Mouse (Mus musculus): ENCODE data around the gene Grtp1. TPM values are rescaled to one million over a fixed set of nuclear protein-coding genes. Genes with fewer than 3 reads are reported as not detected.

Gene Grtp1
- polyA plus RNA-seq, 1 experiment from 2014 or later, result 13.6 TPM

DNA sequence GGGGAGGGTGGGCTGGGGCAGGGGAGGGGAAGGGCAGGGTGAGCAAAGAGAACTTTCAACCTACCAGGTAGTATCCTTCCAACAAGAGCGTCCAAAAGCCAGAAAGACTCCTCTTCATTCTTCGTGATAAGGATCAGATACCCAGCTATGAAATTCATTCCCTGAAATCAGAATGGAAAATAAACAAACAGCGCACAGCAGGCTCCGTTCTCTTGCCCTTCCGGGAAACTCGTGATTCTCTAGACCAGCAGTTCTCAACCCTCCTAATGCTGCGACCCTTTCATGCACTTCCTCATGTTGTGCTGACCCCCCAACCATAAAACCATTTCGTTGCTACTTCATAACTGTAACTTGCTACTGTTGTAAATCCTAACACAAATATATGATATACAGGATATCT, 13.6 kb downstream of the Grtp1 start:
- Histone ChIP-seq H3K4me1 (ENCODE audit: control insufficient read depth, insufficient read depth, low read length) (no peaks in the 10 kb centered on the region), H3K4me2 (ENCODE audit: low read depth, low read length) (no peak overlapping the region), H3K4me3 (ENCODE audit: low read depth, low read length) (no peak overlapping the region), H3K27me3 (replicated peaks; ENCODE audit: control insufficient read depth, insufficient read depth, low read length) (no peaks in the 10 kb centered on the region), H3K36me3 (ENCODE audit: control insufficient read depth, insufficient read depth, low read length) (peaks cover 4% of the 10 kb centered on the region; the same call in 1 of the 2 replicates), H3K9me3 (ENCODE audit: control insufficient read depth, low read length) (no peaks in the 10 kb centered on the region), H3K9ac (ENCODE audit: low read depth, low read length) (no peak overlapping the region), H3K27ac (replicated peaks; ENCODE audit: low read depth, low read length) (no peak overlapping the region)
- ATAC-seq (ENCODE audit: low read depth) (no peak), DNase-seq (ENCODE audit: low spot score) (no peak)
- WGBS, result 84% methylated on average over 8 of the region's 8 CpGs

DNA sequence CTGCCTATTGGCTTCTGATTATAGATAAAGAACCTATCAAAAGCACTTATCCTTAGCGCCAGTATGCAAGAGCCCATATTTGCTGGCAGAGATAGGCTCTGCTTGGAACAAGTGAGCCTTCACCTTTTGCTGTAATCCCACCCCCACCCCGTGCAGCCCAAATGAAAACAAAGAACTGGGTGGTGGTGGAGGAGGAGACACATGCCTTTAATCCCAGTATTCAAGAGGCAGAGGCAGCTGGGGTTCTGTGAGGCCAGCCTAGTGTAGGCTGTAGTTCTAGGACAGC, 18.8 kb downstream of the Grtp1 start:
- H3K9ac ChIP-seq (ENCODE audit: low read depth, low read length), result no peak overlapping the region
- no peaks in the 10 kb centered on the region for H3K4me1 ChIP-seq (ENCODE audit: control insufficient read depth, insufficient read depth, low read length)
- no peak for ATAC-seq (ENCODE audit: low read depth)
- peaks cover 7% of the 10 kb centered on the region for H3K36me3 ChIP-seq (ENCODE audit: control insufficient read depth, insufficient read depth, low read length)
- DNase-seq (ENCODE audit: low spot score), result no peak
- H3K4me3 ChIP-seq (ENCODE audit: low read depth, low read length), result no peak overlapping the region
- no peak overlapping the region for H3K27ac ChIP-seq (replicated peaks; ENCODE audit: low read depth, low read length)
- H3K4me2 ChIP-seq (ENCODE audit: low read depth, low read length), result no peak overlapping the region
- H3K27me3 ChIP-seq (replicated peaks; ENCODE audit: control insufficient read depth, insufficient read depth, low read length), result no peaks in the 10 kb centered on the region
- no peaks in the 10 kb centered on the region for H3K9me3 ChIP-seq (ENCODE audit: control insufficient read depth, low read length)
- 54% methylated on average over 2 of the region's 2 CpGs for WGBS

DNA sequence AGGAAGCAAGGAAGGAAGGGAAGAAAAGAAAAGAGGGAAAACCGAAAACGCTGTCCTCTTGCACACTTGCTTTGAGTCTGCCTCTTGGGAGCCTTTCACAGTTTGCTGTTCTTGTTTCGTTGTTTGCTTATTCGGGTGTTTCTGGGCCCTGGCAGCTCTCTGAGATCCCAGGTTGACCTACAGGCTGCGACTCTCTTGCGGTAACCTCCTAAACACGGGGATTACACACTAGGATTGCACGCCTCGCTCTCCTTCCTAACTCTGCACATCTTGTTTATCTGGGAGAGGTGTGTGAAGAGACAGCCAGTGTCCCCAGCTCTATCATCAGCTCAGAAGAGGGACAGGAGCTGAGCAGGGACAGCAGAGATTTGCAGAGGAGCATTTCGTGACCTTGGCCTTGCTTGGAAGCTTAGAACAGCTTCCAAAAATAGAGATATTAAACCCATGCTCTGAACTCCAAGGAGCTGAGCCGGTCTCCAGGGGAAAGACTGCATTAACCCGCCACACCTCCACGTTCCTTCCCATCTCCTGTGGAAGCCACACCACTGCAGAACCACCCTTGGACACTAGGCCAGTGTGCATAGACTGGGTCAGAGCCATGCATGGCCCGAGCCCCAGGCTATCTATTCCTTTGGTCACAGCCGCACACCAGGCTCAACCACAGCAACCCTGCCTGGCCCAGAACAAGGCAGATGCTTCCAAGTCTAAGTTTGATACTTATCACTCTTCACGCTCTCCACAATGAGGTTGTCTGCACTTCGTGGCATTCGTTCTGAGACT, 19.3 kb downstream of the Grtp1 start:
- H3K27ac ChIP-seq (replicated peaks; ENCODE audit: low read depth, low read length), result no peak overlapping the region
- DNase-seq (ENCODE audit: low spot score) (no peak), ATAC-seq (ENCODE audit: low read depth) (no peak)
- no peak overlapping the region for H3K4me2 ChIP-seq (ENCODE audit: low read depth, low read length)
- H3K4me1 ChIP-seq (ENCODE audit: control insufficient read depth, insufficient read depth, low read length), result no peaks in the 10 kb centered on the region
- WGBS, result 80% methylated on average over 18 of the region's 18 CpGs
- H3K9me3 ChIP-seq (ENCODE audit: control insufficient read depth, low read length), result no peaks in the 10 kb centered on the region
- no peak overlapping the region for H3K4me3 ChIP-seq (ENCODE audit: low read depth, low read length)
- peaks cover 13% of the 10 kb centered on the region for H3K36me3 ChIP-seq (ENCODE audit: control insufficient read depth, insufficient read depth, low read length)
- no peaks in the 10 kb centered on the region for H3K27me3 ChIP-seq (replicated peaks; ENCODE audit: control insufficient read depth, insufficient read depth, low read length)
- no peak overlapping the region for H3K9ac ChIP-seq (ENCODE audit: low read depth, low read length)

DNA sequence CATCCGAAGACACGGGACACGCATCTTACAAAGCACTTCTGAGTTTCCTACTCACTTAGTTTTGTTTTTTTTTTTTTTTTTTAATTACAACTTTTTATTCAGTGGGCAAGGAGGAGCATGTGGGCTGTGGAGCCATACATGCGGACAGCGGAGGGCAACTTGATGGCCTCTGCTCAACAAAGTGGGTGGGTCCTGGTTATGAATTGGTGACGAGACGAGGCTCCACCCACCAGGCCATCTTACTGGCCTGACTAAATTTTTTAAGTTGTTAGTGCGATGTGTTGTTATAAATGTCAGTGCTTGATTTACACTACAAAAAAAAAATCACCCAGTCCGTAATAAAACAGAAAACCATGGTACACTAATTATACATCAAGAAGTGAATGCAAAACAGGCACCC, 20.0 kb downstream of the Grtp1 start:
- no peak overlapping the region for H3K27ac ChIP-seq (replicated peaks; ENCODE audit: low read depth, low read length)
- WGBS, result 76% methylated on average over 9 of the region's 9 CpGs
- H3K9me3 ChIP-seq (ENCODE audit: control insufficient read depth, low read length), result no peaks in the 10 kb centered on the region
- H3K36me3 ChIP-seq (ENCODE audit: control insufficient read depth, insufficient read depth, low read length), result peaks cover 20% of the 10 kb centered on the region
- DNase-seq (ENCODE audit: low spot score) (no peak), ATAC-seq (ENCODE audit: low read depth) (no peak)
- H3K4me3 ChIP-seq (ENCODE audit: low read depth, low read length), result no peak overlapping the region
- H3K9ac ChIP-seq (ENCODE audit: low read depth, low read length), result no peak overlapping the region
- no peak overlapping the region for H3K4me2 ChIP-seq (ENCODE audit: low read depth, low read length)
- H3K4me1 ChIP-seq (ENCODE audit: control insufficient read depth, insufficient read depth, low read length), result no peaks in the 10 kb centered on the region
- no peaks in the 10 kb centered on the region for H3K27me3 ChIP-seq (replicated peaks; ENCODE audit: control insufficient read depth, insufficient read depth, low read length)

DNA sequence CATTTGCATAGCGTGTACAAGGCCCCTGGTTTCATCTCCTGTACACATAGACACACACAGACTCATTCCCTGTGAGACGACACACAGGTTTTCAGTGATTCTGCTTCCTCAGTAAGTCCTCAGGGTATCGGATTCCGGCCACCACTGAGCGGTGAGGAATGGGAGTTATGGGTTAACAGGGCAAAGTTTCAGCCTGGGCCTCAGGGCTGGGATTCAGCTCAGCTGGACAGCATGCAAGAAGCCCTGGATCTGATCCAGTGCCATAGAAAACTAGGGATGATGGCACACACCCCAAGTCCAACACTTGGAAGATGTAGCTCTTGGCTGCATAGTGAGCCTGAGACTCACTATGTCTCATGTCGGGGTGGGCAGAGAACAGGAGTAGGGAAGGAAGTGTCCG, 20.5 kb downstream of the Grtp1 start:
- WGBS, result 66% methylated on average over 7 of the region's 7 CpGs
- no peak overlapping the region for H3K4me2 ChIP-seq (ENCODE audit: low read depth, low read length)
- H3K27ac ChIP-seq (replicated peaks; ENCODE audit: low read depth, low read length), result no peak overlapping the region
- DNase-seq (ENCODE audit: low spot score) (no peak), ATAC-seq (ENCODE audit: low read depth) (no peak; the same call in 1 of the 2 replicates)
- no peaks in the 10 kb centered on the region for H3K4me1 ChIP-seq (ENCODE audit: control insufficient read depth, insufficient read depth, low read length)
- H3K36me3 ChIP-seq (ENCODE audit: control insufficient read depth, insufficient read depth, low read length), result peaks cover 24% of the 10 kb centered on the region
- H3K9me3 ChIP-seq (ENCODE audit: control insufficient read depth, low read length), result no peaks in the 10 kb centered on the region
- H3K4me3 ChIP-seq (ENCODE audit: low read depth, low read length), result no peak overlapping the region
- H3K9ac ChIP-seq (ENCODE audit: low read depth, low read length), result no peak overlapping the region
- no peaks in the 10 kb centered on the region for H3K27me3 ChIP-seq (replicated peaks; ENCODE audit: control insufficient read depth, insufficient read depth, low read length)

DNA sequence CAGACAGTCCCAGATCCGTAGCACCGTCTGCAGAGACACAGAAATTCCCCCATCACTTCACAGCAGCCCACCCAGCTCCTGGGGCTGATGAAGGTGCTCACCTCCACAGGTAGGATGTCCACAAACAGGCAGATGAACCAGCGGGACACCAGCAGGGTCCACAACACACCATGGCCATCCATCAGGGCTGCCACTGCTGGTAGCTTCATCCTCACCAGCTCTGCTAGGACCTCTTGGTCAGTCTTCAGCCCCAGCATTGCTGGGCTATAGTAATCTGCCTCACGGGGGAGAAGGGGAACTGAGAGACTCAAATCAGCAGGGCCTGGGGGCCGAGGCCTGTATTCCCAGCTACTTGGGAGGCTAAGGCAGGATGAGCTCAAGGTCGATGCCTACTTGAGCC, 20.9 kb downstream of the Grtp1 start:
- Histone ChIP-seq H3K27ac (replicated peaks; ENCODE audit: low read depth, low read length) (no peak overlapping the region), H3K4me2 (ENCODE audit: low read depth, low read length) (no peak overlapping the region), H3K4me3 (ENCODE audit: low read depth, low read length) (no peak overlapping the region), H3K9ac (ENCODE audit: low read depth, low read length) (no peak overlapping the region), H3K27me3 (replicated peaks; ENCODE audit: control insufficient read depth, insufficient read depth, low read length) (no peaks in the 10 kb centered on the region), H3K4me1 (ENCODE audit: control insufficient read depth, insufficient read depth, low read length) (no peaks in the 10 kb centered on the region), H3K9me3 (ENCODE audit: control insufficient read depth, low read length) (no peaks in the 10 kb centered on the region), H3K36me3 (ENCODE audit: control insufficient read depth, insufficient read depth, low read length) (peaks cover 26% of the 10 kb centered on the region)
- ATAC-seq (ENCODE audit: low read depth) (no peak), DNase-seq (ENCODE audit: low spot score) (no peak)
- WGBS, result 68% methylated on average over 6 of the region's 6 CpGs

DNA sequence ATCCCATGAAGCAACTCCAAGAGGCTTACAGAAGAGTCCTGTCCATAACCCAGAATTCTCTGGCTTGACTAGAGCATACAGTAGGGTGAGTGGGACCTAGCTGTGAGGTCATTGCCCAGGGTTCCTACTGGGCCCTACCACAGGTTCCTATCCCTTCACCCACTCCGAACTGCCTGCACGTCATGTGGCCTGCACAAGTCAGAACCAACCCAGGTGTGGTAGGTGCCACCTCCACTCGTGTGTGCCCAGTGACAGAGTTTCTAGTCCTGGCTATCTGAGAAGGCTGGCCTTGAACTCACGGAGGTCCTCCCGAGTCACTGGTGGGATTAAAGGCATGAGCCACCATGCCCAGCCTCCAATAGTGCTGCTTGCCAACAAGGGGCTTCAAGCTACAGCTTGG, 22.3 kb downstream of the Grtp1 start:
- Histone ChIP-seq H3K27ac (replicated peaks; ENCODE audit: low read depth, low read length) (no peak overlapping the region), H3K27me3 (replicated peaks; ENCODE audit: control insufficient read depth, insufficient read depth, low read length) (no peaks in the 10 kb centered on the region), H3K4me1 (ENCODE audit: control insufficient read depth, insufficient read depth, low read length) (no peaks in the 10 kb centered on the region), H3K4me2 (ENCODE audit: low read depth, low read length) (no peak overlapping the region), H3K36me3 (ENCODE audit: control insufficient read depth, insufficient read depth, low read length) (peaks cover 37% of the 10 kb centered on the region), H3K9ac (ENCODE audit: low read depth, low read length) (no peak overlapping the region), H3K9me3 (ENCODE audit: control insufficient read depth, low read length) (no peaks in the 10 kb centered on the region), H3K4me3 (ENCODE audit: low read depth, low read length) (no peak overlapping the region)
- DNase-seq (ENCODE audit: low spot score) (no peak), ATAC-seq (ENCODE audit: low read depth) (no peak)
- WGBS, result 98% methylated on average over 5 of the region's 5 CpGs

DNA sequence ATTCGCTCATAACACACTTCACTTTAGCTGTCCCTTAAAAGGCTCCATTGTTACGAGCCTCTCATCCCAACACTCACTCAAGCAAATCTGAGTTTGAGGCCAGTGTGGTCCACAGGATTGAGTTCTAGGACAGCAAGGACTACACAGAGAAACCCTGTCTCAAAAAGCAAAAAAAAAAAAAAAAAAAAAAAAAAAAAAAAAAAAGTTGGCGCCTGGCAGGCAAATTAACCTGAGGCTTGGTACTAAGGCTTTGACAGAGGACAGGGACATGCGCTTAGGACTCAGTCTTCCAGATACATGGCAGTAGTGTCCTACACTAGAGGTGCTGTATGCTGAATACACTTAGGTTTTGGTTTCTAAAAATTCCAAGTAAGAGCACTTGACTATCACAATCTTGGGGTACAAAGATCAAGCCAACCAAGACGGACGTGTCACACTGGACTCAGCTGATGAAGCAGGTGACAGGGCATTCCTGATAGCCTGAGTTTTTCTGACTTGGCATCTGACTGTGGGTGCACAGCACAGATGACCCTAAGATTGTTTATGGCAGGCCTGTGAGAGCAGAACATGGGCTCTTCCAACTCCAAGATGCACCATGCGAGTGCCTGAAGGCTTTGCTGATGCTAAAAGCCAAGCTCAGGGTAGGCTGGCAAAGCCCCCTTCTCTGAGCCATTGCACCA, 23.1 kb downstream of the Grtp1 start:
- no peak overlapping the region for H3K9ac ChIP-seq (ENCODE audit: low read depth, low read length)
- WGBS, result 87% methylated on average over 7 of the region's 7 CpGs

DNA sequence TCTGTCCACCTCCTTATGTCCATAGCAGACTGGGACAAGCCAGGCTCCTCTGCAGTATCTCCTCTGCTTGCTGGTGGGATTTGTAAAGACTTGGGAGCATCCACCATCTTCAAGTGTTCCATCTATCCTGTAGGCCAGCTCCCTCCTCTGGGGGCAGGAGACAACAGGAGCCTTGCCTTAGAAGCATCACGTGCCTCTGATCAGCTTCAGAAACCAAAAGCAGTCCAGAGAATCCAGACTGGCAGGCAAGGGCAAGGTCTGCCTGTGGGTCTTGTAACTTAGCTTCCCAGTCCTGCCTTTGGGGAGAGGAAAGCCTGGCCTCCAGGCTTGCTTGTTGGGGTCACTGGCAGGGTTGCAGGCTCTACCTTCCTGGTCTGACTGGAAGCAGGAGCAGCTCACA, 24.8 kb downstream of the Grtp1 start:
- no peaks in the 10 kb centered on the region for H3K9me3 ChIP-seq (ENCODE audit: control insufficient read depth, low read length)
- no peak overlapping the region for H3K27ac ChIP-seq (replicated peaks; ENCODE audit: low read depth, low read length)
- H3K9ac ChIP-seq (ENCODE audit: low read depth, low read length), result no peak overlapping the region
- 100% methylated on average over 1 of the region's 1 CpGs for WGBS
- H3K4me2 ChIP-seq (ENCODE audit: low read depth, low read length), result no peak overlapping the region
- no peak overlapping the region for H3K4me3 ChIP-seq (ENCODE audit: low read depth, low read length)
- DNase-seq (ENCODE audit: low spot score), result no peak
- ATAC-seq (ENCODE audit: low read depth), result no peak
- H3K27me3 ChIP-seq (replicated peaks; ENCODE audit: control insufficient read depth, insufficient read depth, low read length), result no peaks in the 10 kb centered on the region
- H3K36me3 ChIP-seq (ENCODE audit: control insufficient read depth, insufficient read depth, low read length), result peaks cover 61% of the 10 kb centered on the region
- H3K4me1 ChIP-seq (ENCODE audit: control insufficient read depth, insufficient read depth, low read length), result no peaks in the 10 kb centered on the region

More for the DNA sequence above, 23.1 kb downstream of the Grtp1 start:
- no peaks in the 10 kb centered on the region for H3K9me3 ChIP-seq (ENCODE audit: control insufficient read depth, low read length)
- no peak overlapping the region for H3K27ac ChIP-seq (replicated peaks; ENCODE audit: low read depth, low read length)
- H3K4me2 ChIP-seq (ENCODE audit: low read depth, low read length), result no peak overlapping the region
- ATAC-seq (ENCODE audit: low read depth) (no peak), DNase-seq (ENCODE audit: low spot score) (no peak)
- no peaks in the 10 kb centered on the region for H3K4me1 ChIP-seq (ENCODE audit: control insufficient read depth, insufficient read depth, low read length)
- H3K36me3 ChIP-seq (ENCODE audit: control insufficient read depth, insufficient read depth, low read length), result peaks cover 46% of the 10 kb centered on the region
- no peak overlapping the region for H3K4me3 ChIP-seq (ENCODE audit: low read depth, low read length)
- no peaks in the 10 kb centered on the region for H3K27me3 ChIP-seq (replicated peaks; ENCODE audit: control insufficient read depth, insufficient read depth, low read length)
